Mouse (Mus musculus): Measurements from ENCODE around the gene Lamtor2.

Lamtor2 gene

GRCm38 (mm10) chr3:88523027-88523426 is 29.8 kb downstream of the Lamtor2 start:
- DNase-seq: no peak

GRCm38 (mm10) chr3:88521803-88522331 is 31.0 kb downstream of the Lamtor2 start:
- DNase-seq: peak; percentile 79

GRCm38 (mm10) chr3:88521156-88521555 is 31.7 kb downstream of the Lamtor2 start:
- no peak for DNase-seq

GRCm38 (mm10) chr3:88520078-88520477 is 32.8 kb downstream of the Lamtor2 start:
- DNase-seq: no peak

GRCm38 (mm10) chr3:88518411-88518810 is 34.5 kb downstream of the Lamtor2 start:
- DNase-seq: no peak

- no peak for DNase-seq
These were observed 36.5 kb downstream of the Lamtor2 start for GRCm38 (mm10) chr3:88516407-88516806.

- DNase-seq: no peak
These were observed 37.8 kb downstream of the Lamtor2 start for GRCm38 (mm10) chr3:88515095-88515386.

GRCm38 (mm10) chr3:88514231-88515094 is 38.4 kb downstream of the Lamtor2 start:
- DNase-seq: no peak

GRCm38 (mm10) chr3:88513546-88514115 is 39.2 kb downstream of the Lamtor2 start:
- peak; percentile 48 for DNase-seq

GRCm38 (mm10) chr3:88512896-88513545 is 39.9 kb downstream of the Lamtor2 start:
- DNase-seq: no peak

- no peak for DNase-seq
These were observed 40.6 kb downstream of the Lamtor2 start for GRCm38 (mm10) chr3:88512141-88512895.

- DNase-seq: peak; percentile 26
These were observed 41.3 kb downstream of the Lamtor2 start for GRCm38 (mm10) chr3:88511559-88511958.

- no peak for DNase-seq
These were observed 42.2 kb downstream of the Lamtor2 start for GRCm38 (mm10) chr3:88510421-88511289.

GRCm38 (mm10) chr3:88509692-88510420 is 43.0 kb downstream of the Lamtor2 start, which contains the start of gene Lmna:
Gene Lmna, minus strand, starts transcription at chr3:88509956.
- DNase-seq: peak; percentile 96

- DNase-seq: peak; percentile 53
These were observed 43.6 kb downstream of the Lamtor2 start for GRCm38 (mm10) chr3:88509250-88509649.

GRCm38 (mm10) chr3:88505765-88506164 is 47.1 kb downstream of the Lamtor2 start:
- DNase-seq: no peak

- DNase-seq: no peak
These were observed 47.8 kb downstream of the Lamtor2 start for GRCm38 (mm10) chr3:88505081-88505480.

GRCm38 (mm10) chr3:88503881-88504746 is 48.8 kb downstream of the Lamtor2 start:
- DNase-seq: no peak

- DNase-seq: no peak
These were observed 49.4 kb downstream of the Lamtor2 start for GRCm38 (mm10) chr3:88503505-88503863.
